Mouse (Mus musculus): ENCODE data around the gene Uvrag. TPM values are rescaled to one million over a fixed set of nuclear protein-coding genes. Genes with fewer than 3 reads are reported as not detected.

Uvrag gene
- 15.7 and 16.4 TPM in 2 replicates for polyA plus RNA-seq (2016; fragmentation: Nextera tagmentation; extraction: Ambion mirVana)

DNA sequence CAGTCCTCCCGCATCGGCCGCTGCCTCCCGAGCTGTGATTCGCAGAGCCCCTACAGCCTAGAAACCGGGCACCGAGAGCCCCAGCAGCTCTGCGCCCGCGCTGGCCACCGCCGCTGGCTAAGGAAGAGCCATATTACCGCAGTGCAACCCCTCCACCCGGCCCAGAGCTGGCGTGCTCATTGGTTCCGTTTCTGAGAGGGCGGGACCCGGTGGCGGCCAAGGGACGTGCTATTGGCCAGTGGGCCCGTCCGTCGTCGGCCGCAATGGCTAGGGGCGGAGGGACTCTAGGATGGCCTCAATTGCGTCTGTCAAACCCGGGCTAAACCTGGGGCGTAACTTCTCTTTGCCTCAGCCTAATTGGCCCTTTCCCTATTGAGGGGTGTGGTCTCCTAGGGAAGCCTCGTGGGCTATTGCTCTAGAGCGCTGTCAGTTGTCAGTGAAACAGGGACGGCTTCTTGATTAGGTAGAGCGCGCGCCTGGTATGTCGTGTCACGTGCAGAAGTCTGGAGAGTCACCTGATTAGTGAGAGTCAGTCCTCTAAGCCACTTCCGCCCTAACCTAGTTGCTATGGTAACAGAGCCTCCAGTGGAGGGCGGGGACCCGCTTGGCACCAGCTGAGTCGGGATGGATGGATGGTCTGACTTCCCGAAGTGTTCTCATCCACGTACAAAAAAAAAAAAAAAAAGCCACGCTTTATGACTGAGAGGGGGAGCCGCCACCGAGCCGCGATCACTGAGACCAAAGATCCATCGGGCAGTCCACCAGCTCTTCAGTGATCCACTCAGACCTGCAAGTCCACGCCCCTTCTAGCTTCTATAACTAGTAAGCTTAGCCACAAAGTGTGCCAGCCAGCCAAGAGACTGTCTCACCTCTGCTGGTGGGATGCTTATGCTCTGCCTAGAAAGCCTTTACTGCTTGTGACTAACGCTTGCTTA is at the start of gene Uvrag:
TSS of gene Uvrag (minus strand) at position 158 of the 935 bp plus-strand sequence.
- H3K4me2 ChIP-seq (replicated peaks) = peak within 1 kb of the TSS; percentile 82
- peaks cover 21% of the 10 kb centered on the region for H3K4me1 ChIP-seq
- peaks cover 21% of the 10 kb centered on the region for H3K27me3 ChIP-seq
- no peaks in the 10 kb centered on the region for H3K9me3 ChIP-seq
- no peaks in the 10 kb centered on the region for H3K36me3 ChIP-seq
- H3K27ac ChIP-seq (replicated peaks) = peak within 1 kb of the TSS; percentile 88
- under 1% methylated on average over 51 of the region's 51 CpGs for WGBS
- peak within 1 kb of the TSS; percentile 88 for H3K9ac ChIP-seq (replicated peaks)
- peak within 1 kb of the TSS; percentile 95 for H3K4me3 ChIP-seq
- ATAC-seq (ENCODE audit: low FRiP score, low read depth) = peak; percentile 99

GRCm38 (mm10) chr7:99189885-99190284 is 48.9 kb upstream of the Uvrag start:
- Histone ChIP-seq H3K9ac (replicated peaks) (no peak overlapping the region), H3K27ac (replicated peaks) (no peak overlapping the region), H3K9me3 (no peaks in the 10 kb centered on the region), H3K27me3 (no peaks in the 10 kb centered on the region), H3K4me1 (no peaks in the 10 kb centered on the region), H3K4me3 (no peak overlapping the region), H3K36me3 (no peaks in the 10 kb centered on the region), H3K4me2 (replicated peaks) (no peak overlapping the region)
- WGBS = 84% methylated on average over 5 of the region's 5 CpGs
- ATAC-seq (ENCODE audit: low FRiP score, low read depth) = no peak

GRCm38 (mm10) chr7:99188630-99189029 is 47.7 kb upstream of the Uvrag start:
- WGBS = 81% methylated on average over 6 of the region's 6 CpGs
- peaks cover 3% of the 10 kb centered on the region; the same call in 1 of the 2 replicates for H3K4me1 ChIP-seq
- no peak overlapping the region for H3K9ac ChIP-seq (replicated peaks)
- H3K27me3 ChIP-seq = peaks cover 8% of the 10 kb centered on the region
- no peaks in the 10 kb centered on the region for H3K36me3 ChIP-seq
- ATAC-seq (ENCODE audit: low FRiP score, low read depth) = no peak
- H3K27ac ChIP-seq (replicated peaks) = no peak overlapping the region
- no peak overlapping the region for H3K4me3 ChIP-seq
- no peak overlapping the region for H3K4me2 ChIP-seq (replicated peaks)
- no peaks in the 10 kb centered on the region for H3K9me3 ChIP-seq

- Histone ChIP-seq H3K27ac (replicated peaks) (no peak overlapping the region), H3K27me3 (peaks cover 13% of the 10 kb centered on the region), H3K4me1 (peaks cover 10% of the 10 kb centered on the region; the same call in 1 of the 2 replicates), H3K4me3 (no peak overlapping the region), H3K9me3 (no peaks in the 10 kb centered on the region), H3K36me3 (no peaks in the 10 kb centered on the region), H3K9ac (replicated peaks) (no peak overlapping the region), H3K4me2 (replicated peaks) (no peak overlapping the region)
- 81% methylated on average over 5 of the region's 5 CpGs for WGBS
- no peak for ATAC-seq (ENCODE audit: low FRiP score, low read depth)
These were observed 46.5 kb upstream of the Uvrag start for GRCm38 (mm10) chr7:99187451-99187850.

DNA sequence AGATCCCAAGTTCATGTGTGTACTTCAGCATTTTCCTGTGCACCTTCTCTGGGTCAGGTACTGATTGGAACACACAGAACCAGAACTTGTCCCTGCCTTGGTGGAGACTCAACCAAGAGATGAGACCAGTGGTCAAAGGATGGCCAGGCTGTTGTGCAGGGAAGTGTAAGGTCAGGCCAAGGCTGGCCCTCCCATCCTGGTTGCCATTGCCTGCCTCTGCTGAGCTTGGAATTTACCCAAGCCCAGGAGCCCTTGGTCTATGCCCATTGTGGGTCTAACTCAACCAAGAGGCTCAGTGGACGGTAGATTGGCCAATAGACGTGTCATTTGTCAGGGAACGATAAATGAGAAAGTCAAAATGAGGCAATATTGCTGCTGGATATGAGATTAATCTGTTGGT is 44.5 kb upstream of the Uvrag start:
- H3K9me3 ChIP-seq = no peaks in the 10 kb centered on the region
- no peak overlapping the region for H3K4me2 ChIP-seq (replicated peaks)
- peaks cover 28% of the 10 kb centered on the region for H3K27me3 ChIP-seq
- H3K9ac ChIP-seq (replicated peaks) = no peak overlapping the region
- no peak overlapping the region for H3K27ac ChIP-seq (replicated peaks)
- H3K4me1 ChIP-seq = peaks cover 16% of the 10 kb centered on the region; the same call in 1 of the 2 replicates
- H3K36me3 ChIP-seq = no peaks in the 10 kb centered on the region
- WGBS = 89% methylated on average over 3 of the region's 3 CpGs
- no peak for ATAC-seq (ENCODE audit: low FRiP score, low read depth)
- H3K4me3 ChIP-seq = no peak overlapping the region

- no peak overlapping the region for H3K9ac ChIP-seq (replicated peaks)
- peaks cover 16% of the 10 kb centered on the region; the same call in 1 of the 2 replicates for H3K4me1 ChIP-seq
- H3K4me2 ChIP-seq (replicated peaks) = no peak overlapping the region
- no peak overlapping the region for H3K27ac ChIP-seq (replicated peaks)
- no peaks in the 10 kb centered on the region for H3K9me3 ChIP-seq
- H3K36me3 ChIP-seq = no peaks in the 10 kb centered on the region
- WGBS = 67% methylated on average over 6 of the region's 6 CpGs
- no peak overlapping the region for H3K4me3 ChIP-seq
- no peak for ATAC-seq (ENCODE audit: low FRiP score, low read depth)
- H3K27me3 ChIP-seq = peaks cover 38% of the 10 kb centered on the region
These were observed 42.8 kb upstream of the Uvrag start for GRCm38 (mm10) chr7:99183751-99184150.

- no peaks in the 10 kb centered on the region for H3K9me3 ChIP-seq
- WGBS = under 1% methylated on average over 63 of the region's 63 CpGs
- H3K27me3 ChIP-seq = peaks cover 38% of the 10 kb centered on the region
- no peaks in the 10 kb centered on the region for H3K36me3 ChIP-seq
- H3K27ac ChIP-seq (replicated peaks) = peak within 1 kb of the TSS; percentile 39
- peaks cover 18% of the 10 kb centered on the region; the same call in 1 of the 2 replicates for H3K4me1 ChIP-seq
- peak within 1 kb of the TSS; percentile 76 for H3K9ac ChIP-seq (replicated peaks)
- H3K4me3 ChIP-seq = peak within 1 kb of the TSS; percentile 69
- peak; percentile 93 for ATAC-seq (ENCODE audit: low FRiP score, low read depth)
- H3K4me2 ChIP-seq (replicated peaks) = peak within 1 kb of the TSS; percentile 77
These were observed 41.7 kb upstream of the Uvrag start, which contains the start of gene Dgat2 for GRCm38 (mm10) chr7:99182432-99183172. Gene Dgat2, minus strand, starts transcription at chr7:99182719.

GRCm38 (mm10) chr7:99181619-99182431 is 40.9 kb upstream of the Uvrag start:
- 21% methylated on average over 14 of the region's 14 CpGs for WGBS
- H3K4me3 ChIP-seq = peak overlapping the region; percentile 69
- peak overlapping the region; percentile 76 for H3K9ac ChIP-seq (replicated peaks)
- peak overlapping the region; percentile 77 for H3K4me2 ChIP-seq (replicated peaks)
- H3K27ac ChIP-seq (replicated peaks) = no peak overlapping the region
- no peaks in the 10 kb centered on the region for H3K36me3 ChIP-seq
- no peak for ATAC-seq (ENCODE audit: low FRiP score, low read depth)
- H3K9me3 ChIP-seq = no peaks in the 10 kb centered on the region
- peaks cover 22% of the 10 kb centered on the region; the same call in 1 of the 2 replicates for H3K4me1 ChIP-seq
- peaks cover 38% of the 10 kb centered on the region for H3K27me3 ChIP-seq

- Histone ChIP-seq H3K27ac (replicated peaks) (no peak overlapping the region), H3K27me3 (peaks cover 38% of the 10 kb centered on the region), H3K4me2 (replicated peaks) (no peak overlapping the region), H3K9me3 (no peaks in the 10 kb centered on the region), H3K4me1 (peaks cover 22% of the 10 kb centered on the region; the same call in 1 of the 2 replicates), H3K4me3 (no peak overlapping the region), H3K9ac (replicated peaks) (no peak overlapping the region), H3K36me3 (no peaks in the 10 kb centered on the region)
- no peak for ATAC-seq (ENCODE audit: low FRiP score, low read depth)
- 94% methylated on average over 1 of the region's 1 CpGs for WGBS
These were observed 39.2 kb upstream of the Uvrag start for GRCm38 (mm10) chr7:99180162-99180561.

DNA sequence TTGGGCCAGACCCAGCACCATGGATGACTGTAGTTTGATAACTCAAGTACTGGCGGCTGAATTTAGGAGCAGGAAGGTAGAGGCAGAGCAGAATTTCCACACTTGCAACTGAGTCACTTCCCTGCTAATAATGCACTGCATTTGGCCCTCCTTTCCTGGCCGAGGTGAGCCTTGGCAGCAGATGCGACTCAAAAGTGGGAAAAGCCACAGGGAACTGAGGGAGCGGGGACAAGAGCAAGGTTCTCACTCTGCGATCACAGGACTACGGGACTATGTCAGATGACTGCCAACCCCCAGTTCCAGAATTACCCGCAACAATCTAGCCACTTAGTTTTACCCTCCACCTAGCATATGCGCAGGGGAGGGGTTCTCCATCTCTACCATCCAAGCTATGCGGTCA is 38.3 kb upstream of the Uvrag start:
- peaks cover 37% of the 10 kb centered on the region for H3K27me3 ChIP-seq
- peaks cover 22% of the 10 kb centered on the region; the same call in 1 of the 2 replicates for H3K4me1 ChIP-seq
- ATAC-seq (ENCODE audit: low FRiP score, low read depth) = no peak
- no peaks in the 10 kb centered on the region for H3K36me3 ChIP-seq
- no peaks in the 10 kb centered on the region for H3K9me3 ChIP-seq
- no peak overlapping the region for H3K9ac ChIP-seq (replicated peaks)
- H3K4me2 ChIP-seq (replicated peaks) = no peak overlapping the region
- 90% methylated on average over 9 of the region's 9 CpGs for WGBS
- H3K27ac ChIP-seq (replicated peaks) = no peak overlapping the region
- H3K4me3 ChIP-seq = no peak overlapping the region

DNA sequence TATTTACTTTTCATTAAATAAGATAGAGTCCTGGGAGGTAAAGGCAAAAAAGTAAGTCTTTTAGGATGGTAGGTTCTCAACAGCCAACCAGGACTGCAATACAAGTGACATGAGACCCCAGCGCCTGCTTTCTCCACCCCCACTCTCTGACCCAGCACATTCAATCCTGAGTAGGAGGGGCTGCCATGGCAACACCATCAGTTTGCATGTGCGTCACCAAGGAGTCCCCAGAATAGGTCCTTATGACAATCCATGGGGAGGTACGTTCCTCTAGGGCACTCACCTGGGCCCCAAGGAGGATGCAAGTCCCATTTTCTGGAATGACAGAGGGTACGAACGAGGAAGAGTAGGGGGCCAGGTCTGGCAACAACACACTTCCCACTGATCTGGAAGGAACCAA is 36.4 kb upstream of the Uvrag start:
- Histone ChIP-seq H3K36me3 (no peaks in the 10 kb centered on the region), H3K4me2 (replicated peaks) (no peak overlapping the region), H3K4me3 (no peak overlapping the region), H3K9ac (replicated peaks) (no peak overlapping the region), H3K9me3 (no peaks in the 10 kb centered on the region), H3K4me1 (peaks cover 12% of the 10 kb centered on the region; the same call in 1 of the 2 replicates), H3K27me3 (peaks cover 25% of the 10 kb centered on the region), H3K27ac (replicated peaks) (no peak overlapping the region)
- ATAC-seq (ENCODE audit: low FRiP score, low read depth) = no peak
- 66% methylated on average over 5 of the region's 5 CpGs for WGBS

All from midbrain, embryonic 12.5 days (tissue).